Mouse (Mus musculus) adipocyte (in vitro differentiated cells): Measurements from ENCODE around the gene H2-Q10.
A peak's percentile ranks its signal among the peaks of the same experiment; 100 is the strongest.

ENCODE experiments used
- DNase-seq: peaks from one replicate; pipeline ENCODE4 v3.0.0-alpha.2; 2016; ENCODE audit warnings: low spot score

The H2-Q10 gene

GRCm38 (mm10) chr17:35515911-35516640 lies 46.2 kb downstream of the H2-Q10 start:
- peak; percentile 57 for DNase-seq

- DNase-seq = peak; percentile 99
These were observed 47.0 kb downstream of the H2-Q10 start, which contains the start of the genes Tcf19 and Cchcr1 for GRCm38 (mm10) chr17:35516652-35517500. TSS of gene Tcf19 (minus strand) at chr17:35516824. TSS of gene Cchcr1 (plus strand) at chr17:35517100.

GRCm38 (mm10) chr17:35517526-35517925 lies 47.6 kb downstream of the H2-Q10 start:
- DNase-seq = peak; percentile 58
